ENCODE assay signal across 15 mouse cellular contexts in genomic region chr15:63861965-63862364, GRCm38 (mm10). TPM values are rescaled to one million over a fixed set of nuclear protein-coding genes. Genes with fewer than 3 reads are reported as not detected.
A peak's percentile ranks its signal among the peaks of the same experiment; 100 is the strongest.
DNase-seq lines count a peak whose midpoint lies in the region; ATAC-seq and TF ChIP-seq lines count a peak whose summit lies in the region.
"Not testable (repeated sequence)": the region's sequence is repeated elsewhere in the genome, so short reads cannot be mapped to it uniquely, and the experiment has no call there.
"Had no signal": no experiment of that assay in that cellular context is flagged by ENCODE, and none has a peak within 500 bp of the region (broad histone marks: within the 10 kb centered on the region; RNA-seq: fewer than 3 reads in every experiment).

No protein-coding gene starts in this region.

- H3K36me3 ChIP-seq in E14TG2a.4 (ENCODE audit: insufficient read depth, low read length); hindbrain, embryonic 10.5 days: not testable (repeated sequence)

- H3K4me3 ChIP-seq in E14TG2a.4 (replicated peaks; ENCODE audit: low read length); hindbrain, embryonic 10.5 days: not testable (repeated sequence)

- H3K27me3 ChIP-seq in E14TG2a.4 (ENCODE audit: insufficient read depth, low read length); hindbrain, embryonic 10.5 days (ENCODE audit: insufficient read depth, poor library complexity, severe bottlenecking): not testable (repeated sequence)

- WGBS in hindbrain, embryonic 10.5 days = 47% methylated on average over 5 of the region's 5 CpGs

- DNase-seq in adrenal gland, postnatal 14 days = peak; percentile 6
- peak; percentile 15 for DNase-seq in embryo, embryonic 9.5 days (ENCODE audit: extremely low spot score)
- peak; percentile 27 for DNase-seq in hindbrain, embryonic 10.5 days (ENCODE audit: low spot score)
- peak; percentile 17 to 21 for DNase-seq in layer of hippocampus, postnatal 10 days (ENCODE audit: low spot score in 2 of 2)
- peak; percentile 34 for DNase-seq in right cerebral cortex, postnatal 4 days

- peak; percentile 50 for TF ChIP-seq CTCF in E14TG2a.4 (conservative IDR thresholded peaks at IDR 0.05; ENCODE audit: low read length)

- ATAC-seq in megakaryocyte progenitor cell, adult 5-6 weeks (replicated peaks; ENCODE audit: poor library complexity) = peak; percentile 61

- H3K27ac ChIP-seq in hindbrain, embryonic 10.5 days = not testable (repeated sequence)

- H3K9me3 ChIP-seq in E14TG2a.4 (ENCODE audit: low read length); hindbrain, embryonic 10.5 days: not testable (repeated sequence)

- not testable (repeated sequence) for H3K4me1 ChIP-seq in E14TG2a.4 (replicated peaks; ENCODE audit: low read depth, low read length); hindbrain, embryonic 10.5 days (replicated peaks)

RNA-seq across cellular contexts. Expression of gene Gsdmc3, which starts 16.4 kb away (rescaled TPM):
- not detected in 2 replicates for total RNA-seq in adrenal gland, postnatal 14 days (2021)
- not detected in 2 replicates for polyA plus RNA-seq in hindbrain, embryonic 10.5 days (2016; fragmentation: Nextera tagmentation; extraction: Ambion mirVana)
- total RNA-seq in layer of hippocampus, postnatal 10 days (2021) = not detected
- total RNA-seq in megakaryocyte progenitor cell, adult 5-6 weeks (2015) = not detected in 2 replicates
- total RNA-seq in megakaryocyte progenitor cell, adult 5-6 weeks (2017) = not detected in 2 replicates
- total RNA-seq: adrenal gland, postnatal 25 days; gastrocnemius, postnatal 4 days had no signal
- polyA plus RNA-seq: cerebellum, adult 2 months; heart, embryonic 16.5 days; inflammation-experienced regulatory T-cells, adult 6 months; liver, embryonic 13.5 days; myocyte had no signal

RNA-seq across cellular contexts. Expression of gene Gsdmc2, which starts 17.0 kb away (rescaled TPM):
- not detected in 2 replicates for total RNA-seq in adrenal gland, postnatal 14 days (2021)
- not detected in 2 replicates for polyA plus RNA-seq in hindbrain, embryonic 10.5 days (2016; fragmentation: Nextera tagmentation; extraction: Ambion mirVana)
- not detected for total RNA-seq in layer of hippocampus, postnatal 10 days (2021)
- total RNA-seq in megakaryocyte progenitor cell, adult 5-6 weeks (2015) = not detected in 2 replicates
- total RNA-seq in megakaryocyte progenitor cell, adult 5-6 weeks (2017) = not detected in 2 replicates
- total RNA-seq: adrenal gland, postnatal 25 days; gastrocnemius, postnatal 4 days had no signal
- polyA plus RNA-seq: cerebellum, adult 2 months; embryonic facial prominence, embryonic 15.5 days; inflammation-experienced regulatory T-cells, adult 6 months; liver, embryonic 13.5 days; myocyte had no signal

RNA-seq across cellular contexts. Expression of gene Gsdmc4, which starts 50.1 kb away (rescaled TPM):
- total RNA-seq in adrenal gland, postnatal 14 days (2021) = not detected in 2 replicates
- not detected in 2 replicates for polyA plus RNA-seq in hindbrain, embryonic 10.5 days (2016; fragmentation: Nextera tagmentation; extraction: Ambion mirVana)
- not detected for total RNA-seq in layer of hippocampus, postnatal 10 days (2021)
- 0.32 TPM in 1 of 2 replicates, not detected in the other for total RNA-seq in megakaryocyte progenitor cell, adult 5-6 weeks (2015)
- not detected in 2 replicates for total RNA-seq in megakaryocyte progenitor cell, adult 5-6 weeks (2017)
- total RNA-seq: adrenal gland, postnatal 25 days; gastrocnemius, postnatal 4 days had no signal
- polyA plus RNA-seq: cerebellum, adult 2 months; embryonic facial prominence, embryonic 15.5 days; liver, embryonic 13.5 days had no signal
